Mouse (Mus musculus) heart, adult 2 months (tissue): ENCODE data around the gene Sipa1l1. TPM values are rescaled to one million over a fixed set of nuclear protein-coding genes. Genes with fewer than 3 reads are reported as not detected.

Experiments used
- DNase-seq, 2 experiments: peaks; one replicate each; pipeline ENCODE4 v3.0.0; 2021
- H3K27ac ChIP-seq: fragments of 200-600 bp; 2 replicates; pipeline ENCODE4 v1.8.1; 2022
- H3K27me3 ChIP-seq: fragments of 200-500 bp; 2 replicates; pipeline ENCODE4 v1.6.1; 2012; ENCODE audit warnings: mild to moderate bottlenecking, low read length, inconsistent platforms, mixed read lengths; ENCODE audit not compliant: control insufficient read depth, insufficient read depth
- H3K36me3 ChIP-seq: fragments of 200-500 bp; 2 replicates; pipeline ENCODE4 v1.6.1; 2012; ENCODE audit warnings: low read length, inconsistent platforms; ENCODE audit not compliant: control insufficient read depth, insufficient read depth
- H3K4me1 ChIP-seq: fragments of 200-500 bp; 2 replicates; pipeline ENCODE4 v1.6.1; 2011; ENCODE audit warnings: low read length; ENCODE audit not compliant: control insufficient read depth, insufficient read depth
- H3K4me3 ChIP-seq: fragments of 200-600 bp; 2 replicates; pipeline ENCODE4 v1.8.1; 2022
- H3K79me2 ChIP-seq: fragments of 200-500 bp; replicated peaks from 2 replicates; pipeline ENCODE4 v1.6.1; 2012; ENCODE audit warnings: mild to moderate bottlenecking, inconsistent platforms, low read length, moderate library complexity, mixed read lengths; ENCODE audit not compliant: control insufficient read depth, insufficient read depth
- H3K9ac ChIP-seq: fragments of 200-500 bp; 2 replicates; pipeline ENCODE4 v1.6.1; 2012; ENCODE audit warnings: low read depth, mild to moderate bottlenecking, control low read depth, inconsistent platforms, low read length, mixed read lengths
- CTCF ChIP-seq: fragments of 200-600 bp; IDR thresholded peaks from 2 replicates; pipeline ENCODE4 v1.8.1; 2022; ENCODE audit warnings: antibody characterized with exemption, mild to moderate bottlenecking, moderate library complexity
- EP300 ChIP-seq: fragments of 200-500 bp; IDR thresholded peaks from 2 replicates; pipeline ENCODE4 v1.6.1; 2011; ENCODE audit warnings: low read depth, low read length, control low read depth; ENCODE audit not compliant: insufficient read depth
- POLR2A ChIP-seq: fragments of 200-500 bp; IDR thresholded peaks from 2 replicates; pipeline ENCODE4 v1.6.1; 2011; ENCODE audit warnings: mild to moderate bottlenecking, low read depth, low read length, control low read depth; ENCODE audit not compliant: insufficient read depth
- WGBS: fragments of 180-500 bp; shearing (Covaris S2); methylation state at CpG from one replicate; pipeline ENCODE4 v1.1.7; 2018; 5-methylcytosine and 5-hydroxymethylcytosine counted together
- intact Hi-C: fragments of 180-260 bp; cut with DNase I; formaldehyde crosslinking; loops from one replicate; pipeline ENCODE4 v1.15.1; 2025
- polyA plus RNA-seq: library from polyadenylated mRNA; depleted of rRNA; stranded (reverse); fragments of >200 nt; gene quantifications from 2 replicates; pipeline ENCODE4 v1.2.3, GENCODE M21; 2012
- total RNA-seq, 2 experiments: library from RNA; stranded (reverse); gene quantifications; 2 replicates each; pipeline ENCODE4 v1.2.3; 2021

The Sipa1l1 gene
- total and polyA plus RNA-seq, 3 experiments = 6.9 to 9.1 (median 8.4) TPM

GRCm38 (mm10) chr12:82158516-82158915 is 10.6 kb upstream of the Sipa1l1 start:
- no peaks in the 10 kb centered on the region for H3K27me3 ChIP-seq
- no peak overlapping the region for H3K4me3 ChIP-seq
- intact Hi-C loops = no loop called here
- no peak overlapping the region for H3K27ac ChIP-seq
- DNase-seq = no peak
- no peak overlapping the region for H3K9ac ChIP-seq
- no peaks in the 10 kb centered on the region for H3K79me2 ChIP-seq
- 92% methylated on average over 16 of the region's 16 CpGs for WGBS
- no peaks in the 10 kb centered on the region for H3K36me3 ChIP-seq
- peaks cover 2% of the 10 kb centered on the region; the same call in 1 of the 2 replicates for H3K4me1 ChIP-seq
- TF ChIP-seq EP300 = no peak

GRCm38 (mm10) chr12:82159372-82159771 is 9.7 kb upstream of the Sipa1l1 start:
- intact Hi-C loops = no loop called here

GRCm38 (mm10) chr12:82165651-82166050 is 3.5 kb upstream of the Sipa1l1 start:
- peak in 1 of 2 experiments; percentile 7 for DNase-seq
- Histone ChIP-seq H3K79me2 (no peaks in the 10 kb centered on the region), H3K27me3 (no peaks in the 10 kb centered on the region), H3K36me3 (no peaks in the 10 kb centered on the region), H3K4me3 (no peak overlapping the region), H3K9ac (no peak overlapping the region), H3K27ac (no peak overlapping the region), H3K4me1 (peaks cover 2% of the 10 kb centered on the region; the same call in 1 of the 2 replicates)
- intact Hi-C loops = loop anchor here (5.0 kb wide), 1 partner anchor 43 kb away; no protein-coding TSS in a partner anchor
- 74% methylated on average over 4 of the region's 4 CpGs for WGBS
- TF ChIP-seq CTCF = no peak
- TF ChIP-seq POLR2A = no peak
- TF ChIP-seq EP300 = no peak

More at GRCm38 (mm10) chr12:82159372-82159771, 9.7 kb upstream of the Sipa1l1 start:
- 98% methylated on average over 3 of the region's 3 CpGs for WGBS
- H3K27me3 ChIP-seq = no peaks in the 10 kb centered on the region
- H3K79me2 ChIP-seq = no peaks in the 10 kb centered on the region
- no peak for DNase-seq
- peaks cover 2% of the 10 kb centered on the region; the same call in 1 of the 2 replicates for H3K4me1 ChIP-seq
- no peak overlapping the region for H3K27ac ChIP-seq
- H3K4me3 ChIP-seq = no peak overlapping the region
- no peak for TF ChIP-seq EP300
- no peak for TF ChIP-seq POLR2A
- 0 out of 2 replicates have a peak, but pooled peaks have one; percentile 13 for TF ChIP-seq CTCF
- no peak overlapping the region for H3K9ac ChIP-seq
- H3K36me3 ChIP-seq = no peaks in the 10 kb centered on the region

GRCm38 (mm10) chr12:82166101-82166571 is 3.0 kb upstream of the Sipa1l1 start:
- Histone ChIP-seq H3K27ac (no peak overlapping the region), H3K4me3 (no peak overlapping the region), H3K79me2 (no peaks in the 10 kb centered on the region), H3K9ac (no peak overlapping the region), H3K36me3 (no peaks in the 10 kb centered on the region), H3K4me1 (peaks cover 2% of the 10 kb centered on the region), H3K27me3 (no peaks in the 10 kb centered on the region)
- 34% methylated on average over 14 of the region's 14 CpGs for WGBS
- DNase-seq = no peak
- no peak for TF ChIP-seq CTCF
- TF ChIP-seq EP300 = no peak
- TF ChIP-seq POLR2A = no peak
- intact Hi-C loops = loop anchor here (5.0 kb wide), 1 partner anchor 44 kb away; no protein-coding TSS in a partner anchor

GRCm38 (mm10) chr12:82169571-82170431 is 681 bp downstream of the Sipa1l1 start:
- DNase-seq = peak; percentile 78 to 80
- Histone ChIP-seq H3K27me3 (no peaks in the 10 kb centered on the region), H3K4me3 (peak overlapping the region; percentile 95), H3K27ac (peak overlapping the region; percentile 86), H3K9ac (peak overlapping the region; percentile 56), H3K79me2 (no peaks in the 10 kb centered on the region; the same call in 1 of the 2 replicates), H3K36me3 (no peaks in the 10 kb centered on the region), H3K4me1 (no peaks in the 10 kb centered on the region; the same call in none of the 2 replicates)
- 1% methylated on average over 100 of the region's 109 CpGs for WGBS
- no peak for TF ChIP-seq POLR2A
- TF ChIP-seq CTCF = peak; percentile 9; the same call in 1 of the 2 replicates
- intact Hi-C loops = loop anchor here (5.0 kb wide), 3 partner anchors 48 to 1318 kb away; partner anchors contain the start of gene Dpf3
